Mouse (Mus musculus) testis, adult 2 months (tissue): Measurements from ENCODE around the gene Ctnnd2.

ENCODE experiments used
- CTCF ChIP-seq: fragments of 200-500 bp; IDR thresholded peaks from 2 replicates; pipeline ENCODE4 v1.5.1; 2012; ENCODE audit warnings: low read depth, mild to moderate bottlenecking, inconsistent platforms, low read length, moderate library complexity; ENCODE audit not compliant: control insufficient read depth, insufficient read depth, insufficient replicate concordance
- POLR2A ChIP-seq: fragments of 200-500 bp; IDR thresholded peaks from 2 replicates; pipeline ENCODE4 v1.6.1; 2012; ENCODE audit warnings: low read depth, mild to moderate bottlenecking, inconsistent platforms, low read length, moderate library complexity; ENCODE audit not compliant: control insufficient read depth

GRCm38 (mm10) chr15:30570254-30570800 lies 397.9 kb downstream of the Ctnnd2 start:
- TF ChIP-seq CTCF = no peak
- no peak for TF ChIP-seq POLR2A
